Mouse (Mus musculus): ENCODE measurements around the gene Nrxn1. TPM values are rescaled to one million over a fixed set of nuclear protein-coding genes. Genes with fewer than 3 reads are reported as not detected.

Nrxn1 gene
- polyA plus RNA-seq, 1 experiment from 2014 or later: 6.1 TPM

GRCm38 (mm10) chr17:90196772-90197171, 896.1 kb downstream of the Nrxn1 start:
- no peak overlapping the region for H3K27ac ChIP-seq (ENCODE audit: low read length)
- no peaks in the 10 kb centered on the region for H3K27me3 ChIP-seq (ENCODE audit: control insufficient read depth, insufficient read depth, low read length)
- no peaks in the 10 kb centered on the region for H3K9me3 ChIP-seq (ENCODE audit: control insufficient read depth, low read depth, low read length)
- no peaks in the 10 kb centered on the region for H3K4me1 ChIP-seq (ENCODE audit: control insufficient read depth, insufficient read depth, low read length)
- no peak overlapping the region for H3K9ac ChIP-seq (replicated peaks; ENCODE audit: low read depth, low read length)
- no peaks in the 10 kb centered on the region for H3K36me3 ChIP-seq (ENCODE audit: control insufficient read depth, insufficient read depth, low read length)
- H3K4me2 ChIP-seq (replicated peaks; ENCODE audit: low read depth, low read length): no peak overlapping the region
- WGBS: 15% methylated on average over 1 of the region's 1 CpGs
- no peak overlapping the region for H3K4me3 ChIP-seq (ENCODE audit: low read depth, low read length)
- ATAC-seq (ENCODE audit: insufficient number of reproducible peaks, insufficient read depth, low FRiP score, low read depth): no peak

- 55% methylated on average over 4 of the region's 4 CpGs for WGBS
- Histone ChIP-seq H3K27ac (ENCODE audit: low read length) (no peak overlapping the region), H3K4me1 (ENCODE audit: control insufficient read depth, insufficient read depth, low read length) (no peaks in the 10 kb centered on the region), H3K36me3 (ENCODE audit: control insufficient read depth, insufficient read depth, low read length) (no peaks in the 10 kb centered on the region), H3K9ac (replicated peaks; ENCODE audit: low read depth, low read length) (no peak overlapping the region), H3K9me3 (ENCODE audit: control insufficient read depth, low read depth, low read length) (no peaks in the 10 kb centered on the region), H3K27me3 (ENCODE audit: control insufficient read depth, insufficient read depth, low read length) (no peaks in the 10 kb centered on the region), H3K4me3 (ENCODE audit: low read depth, low read length) (no peak overlapping the region), H3K4me2 (replicated peaks; ENCODE audit: low read depth, low read length) (no peak overlapping the region)
- no peak for ATAC-seq (ENCODE audit: insufficient number of reproducible peaks, insufficient read depth, low FRiP score, low read depth)
Measured at GRCm38 (mm10) chr17:90141602-90142001, 951.3 kb downstream of the Nrxn1 start.

DNA sequence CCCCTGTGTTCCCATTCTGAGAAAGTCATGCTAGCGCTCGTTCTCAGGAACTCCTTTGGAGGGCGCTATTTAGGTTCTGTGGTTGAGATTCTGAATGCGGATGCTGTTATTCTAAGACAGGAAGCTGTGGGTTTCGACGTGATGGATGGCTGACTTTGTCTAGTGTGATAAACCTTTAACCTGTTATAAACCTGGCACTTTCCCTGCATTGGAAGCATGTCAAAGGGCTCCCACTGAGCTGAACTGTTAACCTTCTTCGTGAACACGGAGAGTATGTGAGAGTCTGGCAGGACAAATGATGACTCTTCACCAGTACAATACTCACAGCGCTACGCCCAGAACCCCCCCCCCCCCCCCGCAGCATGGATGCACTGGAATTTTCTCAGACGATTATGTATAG, 962.0 kb downstream of the Nrxn1 start:
- WGBS: 71% methylated on average over 12 of the region's 12 CpGs
- Histone ChIP-seq H3K4me3 (ENCODE audit: low read depth, low read length) (no peak overlapping the region), H3K4me1 (ENCODE audit: control insufficient read depth, insufficient read depth, low read length) (no peaks in the 10 kb centered on the region), H3K36me3 (ENCODE audit: control insufficient read depth, insufficient read depth, low read length) (no peaks in the 10 kb centered on the region), H3K27me3 (ENCODE audit: control insufficient read depth, insufficient read depth, low read length) (no peaks in the 10 kb centered on the region), H3K27ac (ENCODE audit: low read length) (no peak overlapping the region), H3K4me2 (replicated peaks; ENCODE audit: low read depth, low read length) (no peak overlapping the region), H3K9me3 (ENCODE audit: control insufficient read depth, low read depth, low read length) (no peaks in the 10 kb centered on the region), H3K9ac (replicated peaks; ENCODE audit: low read depth, low read length) (no peak overlapping the region)
- no peak for ATAC-seq (ENCODE audit: insufficient number of reproducible peaks, insufficient read depth, low FRiP score, low read depth)

- H3K4me3 ChIP-seq (ENCODE audit: low read depth, low read length): no peak overlapping the region
- ATAC-seq (ENCODE audit: insufficient number of reproducible peaks, insufficient read depth, low FRiP score, low read depth): no peak
- no peak overlapping the region for H3K9ac ChIP-seq (replicated peaks; ENCODE audit: low read depth, low read length)
Measured at GRCm38 (mm10) chr17:90129183-90129582, 963.7 kb downstream of the Nrxn1 start.

GRCm38 (mm10) chr17:90127561-90127960, 965.3 kb downstream of the Nrxn1 start:
- Histone ChIP-seq H3K4me2 (replicated peaks; ENCODE audit: low read depth, low read length) (no peak overlapping the region), H3K9me3 (ENCODE audit: control insufficient read depth, low read depth, low read length) (no peaks in the 10 kb centered on the region), H3K36me3 (ENCODE audit: control insufficient read depth, insufficient read depth, low read length) (no peaks in the 10 kb centered on the region), H3K27me3 (ENCODE audit: control insufficient read depth, insufficient read depth, low read length) (no peaks in the 10 kb centered on the region), H3K4me3 (ENCODE audit: low read depth, low read length) (no peak overlapping the region), H3K4me1 (ENCODE audit: control insufficient read depth, insufficient read depth, low read length) (no peaks in the 10 kb centered on the region), H3K9ac (replicated peaks; ENCODE audit: low read depth, low read length) (no peak overlapping the region), H3K27ac (ENCODE audit: low read length) (no peak overlapping the region)
- WGBS: 64% methylated on average over 1 of the region's 1 CpGs
- ATAC-seq (ENCODE audit: insufficient number of reproducible peaks, insufficient read depth, low FRiP score, low read depth): no peak

More at GRCm38 (mm10) chr17:90129183-90129582, 963.7 kb downstream of the Nrxn1 start:
- Histone ChIP-seq H3K27me3 (ENCODE audit: control insufficient read depth, insufficient read depth, low read length) (no peaks in the 10 kb centered on the region), H3K4me1 (ENCODE audit: control insufficient read depth, insufficient read depth, low read length) (no peaks in the 10 kb centered on the region), H3K36me3 (ENCODE audit: control insufficient read depth, insufficient read depth, low read length) (no peaks in the 10 kb centered on the region), H3K27ac (ENCODE audit: low read length) (no peak overlapping the region), H3K9me3 (ENCODE audit: control insufficient read depth, low read depth, low read length) (no peaks in the 10 kb centered on the region), H3K4me2 (replicated peaks; ENCODE audit: low read depth, low read length) (no peak overlapping the region)
- WGBS: 70% methylated on average over 2 of the region's 2 CpGs

- 83% methylated on average over 5 of the region's 5 CpGs for WGBS
- H3K27ac ChIP-seq (ENCODE audit: low read length): no peak overlapping the region
- H3K4me3 ChIP-seq (ENCODE audit: low read depth, low read length): no peak overlapping the region
- no peaks in the 10 kb centered on the region for H3K27me3 ChIP-seq (ENCODE audit: control insufficient read depth, insufficient read depth, low read length)
- no peaks in the 10 kb centered on the region for H3K4me1 ChIP-seq (ENCODE audit: control insufficient read depth, insufficient read depth, low read length)
- ATAC-seq (ENCODE audit: insufficient number of reproducible peaks, insufficient read depth, low FRiP score, low read depth): no peak
- H3K9ac ChIP-seq (replicated peaks; ENCODE audit: low read depth, low read length): no peak overlapping the region
- no peaks in the 10 kb centered on the region for H3K36me3 ChIP-seq (ENCODE audit: control insufficient read depth, insufficient read depth, low read length)
- no peaks in the 10 kb centered on the region for H3K9me3 ChIP-seq (ENCODE audit: control insufficient read depth, low read depth, low read length)
- H3K4me2 ChIP-seq (replicated peaks; ENCODE audit: low read depth, low read length): no peak overlapping the region
Measured at GRCm38 (mm10) chr17:90122796-90123481, 969.9 kb downstream of the Nrxn1 start.

DNA sequence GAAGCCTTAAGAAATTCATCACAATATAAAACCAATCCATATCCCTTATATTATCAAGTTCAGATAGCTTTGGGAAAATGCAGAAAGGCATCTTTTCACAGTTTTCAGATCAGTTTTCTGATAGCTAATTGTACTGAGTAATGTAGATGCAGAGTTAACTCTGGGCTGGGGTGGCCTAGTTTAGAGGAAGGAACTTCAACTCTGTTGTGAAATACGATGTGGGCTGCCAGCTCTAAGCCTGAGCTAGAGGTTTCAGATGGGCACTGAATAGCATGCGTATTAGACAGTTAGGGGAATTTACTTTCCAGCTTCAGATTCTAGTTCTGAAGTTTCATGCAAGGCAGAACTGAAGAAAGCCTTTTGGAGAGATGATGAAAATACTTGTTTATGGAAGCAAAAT, 976.6 kb downstream of the Nrxn1 start:
- no peak for ATAC-seq (ENCODE audit: insufficient number of reproducible peaks, insufficient read depth, low FRiP score, low read depth)
- H3K27me3 ChIP-seq (ENCODE audit: control insufficient read depth, insufficient read depth, low read length): no peaks in the 10 kb centered on the region
- H3K9me3 ChIP-seq (ENCODE audit: control insufficient read depth, low read depth, low read length): no peaks in the 10 kb centered on the region
- H3K9ac ChIP-seq (replicated peaks; ENCODE audit: low read depth, low read length): no peak overlapping the region
- H3K4me1 ChIP-seq (ENCODE audit: control insufficient read depth, insufficient read depth, low read length): no peaks in the 10 kb centered on the region
- no peaks in the 10 kb centered on the region for H3K36me3 ChIP-seq (ENCODE audit: control insufficient read depth, insufficient read depth, low read length)
- no peak overlapping the region for H3K27ac ChIP-seq (ENCODE audit: low read length)
- H3K4me2 ChIP-seq (replicated peaks; ENCODE audit: low read depth, low read length): no peak overlapping the region
- WGBS: 75% methylated on average over 2 of the region's 2 CpGs
- H3K4me3 ChIP-seq (ENCODE audit: low read depth, low read length): no peak overlapping the region

DNA sequence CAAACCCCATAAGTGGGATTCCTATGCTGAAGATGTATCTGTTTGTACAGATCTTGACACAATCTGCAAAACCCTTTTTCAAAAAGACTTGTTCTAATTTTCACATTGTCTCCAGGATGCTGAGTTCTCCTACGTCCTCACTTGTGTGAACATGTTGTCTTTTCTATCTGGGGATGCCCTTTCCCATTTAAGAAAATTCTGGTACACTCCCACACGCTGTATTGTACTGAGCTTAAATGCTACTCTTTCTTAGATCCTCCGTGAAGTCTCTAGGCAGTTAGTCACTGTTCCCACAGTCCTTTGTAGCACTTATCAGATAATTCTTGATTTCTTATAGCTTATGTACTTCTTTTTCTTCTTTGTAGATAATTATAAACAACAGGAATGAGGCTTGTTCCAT, 997.9 kb downstream of the Nrxn1 start:
- no peaks in the 10 kb centered on the region for H3K9me3 ChIP-seq (ENCODE audit: control insufficient read depth, low read depth, low read length)
- ATAC-seq (ENCODE audit: insufficient number of reproducible peaks, insufficient read depth, low FRiP score, low read depth): no peak
- H3K36me3 ChIP-seq (ENCODE audit: control insufficient read depth, insufficient read depth, low read length): no peaks in the 10 kb centered on the region
- H3K27me3 ChIP-seq (ENCODE audit: control insufficient read depth, insufficient read depth, low read length): no peaks in the 10 kb centered on the region
- WGBS: 80% methylated on average over 3 of the region's 3 CpGs
- H3K4me1 ChIP-seq (ENCODE audit: control insufficient read depth, insufficient read depth, low read length): no peaks in the 10 kb centered on the region
- H3K9ac ChIP-seq (replicated peaks; ENCODE audit: low read depth, low read length): no peak overlapping the region
- H3K4me2 ChIP-seq (replicated peaks; ENCODE audit: low read depth, low read length): no peak overlapping the region
- no peak overlapping the region for H3K27ac ChIP-seq (ENCODE audit: low read length)
- H3K4me3 ChIP-seq (ENCODE audit: low read depth, low read length): no peak overlapping the region

DNA sequence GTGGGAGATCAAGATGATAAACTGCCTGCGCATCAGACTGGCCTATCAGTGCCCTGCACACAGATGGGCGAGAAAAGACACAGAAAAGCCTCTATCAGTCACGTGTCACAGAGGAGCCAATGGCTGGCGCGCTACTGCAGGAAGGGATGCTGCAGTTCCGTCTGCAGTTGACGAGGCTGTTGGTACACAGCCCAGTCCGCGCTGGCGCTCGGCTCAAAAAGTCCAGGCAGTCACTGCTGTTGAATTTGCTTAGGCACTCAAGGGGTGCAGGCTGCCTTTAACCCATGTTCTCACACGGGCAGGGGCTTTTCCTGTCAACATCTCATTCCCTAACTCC, 1004.6 kb downstream of the Nrxn1 start:
- Histone ChIP-seq H3K4me3 (ENCODE audit: low read depth, low read length) (peak overlapping the region; percentile 20), H3K9ac (replicated peaks; ENCODE audit: low read depth, low read length) (0 out of 2 replicates have a peak overlapping the region, but pooled peaks have one; percentile 4), H3K4me2 (replicated peaks; ENCODE audit: low read depth, low read length) (peak overlapping the region; percentile 49), H3K27ac (ENCODE audit: low read length) (no peak overlapping the region), H3K27me3 (ENCODE audit: control insufficient read depth, insufficient read depth, low read length) (no peaks in the 10 kb centered on the region), H3K4me1 (ENCODE audit: control insufficient read depth, insufficient read depth, low read length) (0 out of 2 replicates have a peak, but pooled peaks cover 4% of the 10 kb centered on the region), H3K36me3 (ENCODE audit: control insufficient read depth, insufficient read depth, low read length) (no peaks in the 10 kb centered on the region), H3K9me3 (ENCODE audit: control insufficient read depth, low read depth, low read length) (no peaks in the 10 kb centered on the region)
- peak; percentile 95; the same call in 1 of the 2 replicates for ATAC-seq (ENCODE audit: insufficient number of reproducible peaks, insufficient read depth, low FRiP score, low read depth)
- WGBS: 2% methylated on average over 12 of the region's 12 CpGs

All from stomach, embryonic 14.5 days (tissue).